Mouse (Mus musculus): Measurements from ENCODE around the gene Camk2g.

DNA sequence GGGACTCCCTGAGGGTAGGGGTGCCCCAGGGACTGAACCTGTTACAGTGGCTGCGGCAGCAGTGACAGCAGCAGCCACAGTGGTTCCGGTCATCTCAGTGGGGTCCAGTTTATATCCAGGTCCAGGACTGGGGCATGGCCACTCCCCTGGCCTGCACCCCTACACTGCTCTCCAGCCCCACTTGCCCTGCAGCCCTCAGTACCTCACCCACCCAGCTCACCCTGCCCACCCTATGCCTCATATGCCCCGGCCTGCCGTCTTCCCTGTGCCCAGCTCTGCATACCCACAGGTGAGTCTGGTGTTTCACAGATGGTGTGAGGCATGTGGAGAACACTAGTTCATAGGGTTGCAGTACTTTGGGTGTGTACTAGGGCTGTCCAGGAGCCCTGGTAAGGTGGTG lies 72.5 kb downstream of the Camk2g start:
- no peak for TF ChIP-seq CTCF (IDR thresholded peaks at IDR 0.05; ENCODE audit: extremely low read depth, insufficient read depth, low read length)
- TF ChIP-seq POLR2A (IDR thresholded peaks at IDR 0.05; ENCODE audit: extremely low read depth, insufficient read depth, low read length) = no peak

All from cortical plate, adult 2 months (tissue).